Mouse (Mus musculus) neural tube, embryonic 13.5 days (tissue): ENCODE measurements around the gene Dync1i2. TPM values are rescaled to one million over a fixed set of nuclear protein-coding genes. Genes with fewer than 3 reads are reported as not detected.

Source experiments
- ATAC-seq: fragments of 200-750 bp; cut with Nextera tagmentation; 2 replicates; pipeline ENCODE4 v1.8.0; 2017; ENCODE audit warnings: low read depth, mild to moderate bottlenecking, moderate TSS enrichment, moderate library complexity
- H3K27ac ChIP-seq: fragments of 300-500 bp; sonication (generic); replicated peaks from 2 replicates; pipeline ENCODE4 v1.5.1; 2015; ENCODE audit warnings: moderate library complexity, mild to moderate bottlenecking, inconsistent platforms
- H3K27me3 ChIP-seq: fragments of 300-500 bp; sonication (generic); 2 replicates; pipeline ENCODE4 v1.6.1; 2015; ENCODE audit warnings: mild to moderate bottlenecking, inconsistent platforms
- H3K36me3 ChIP-seq: fragments of 300-500 bp; sonication (generic); 2 replicates; pipeline ENCODE4 v1.6.1; 2015; ENCODE audit warnings: mild to moderate bottlenecking, inconsistent platforms
- H3K4me1 ChIP-seq: fragments of 300-500 bp; sonication (generic); replicated peaks from 2 replicates; pipeline ENCODE4 v1.6.1; 2015; ENCODE audit warnings: inconsistent platforms
- H3K4me2 ChIP-seq: fragments of 300-500 bp; sonication (generic); 2 replicates; pipeline ENCODE4 v1.6.1; 2015; ENCODE audit warnings: inconsistent platforms, mild to moderate bottlenecking, moderate library complexity
- H3K4me3 ChIP-seq: fragments of 300-500 bp; sonication (generic); 2 replicates; pipeline ENCODE4 v1.5.1; 2015; ENCODE audit warnings: mild to moderate bottlenecking, inconsistent platforms
- H3K9ac ChIP-seq: fragments of 300-500 bp; sonication (generic); 2 replicates; pipeline ENCODE4 v1.6.1; 2015; ENCODE audit warnings: moderate library complexity, mild to moderate bottlenecking, inconsistent platforms
- H3K9me3 ChIP-seq: fragments of 300-500 bp; sonication (generic); 2 replicates; pipeline ENCODE4 v1.6.1; 2016; ENCODE audit warnings: inconsistent platforms
- WGBS: fragments of 180-500 bp; shearing (Covaris S2); methylation state at CpG from one replicate; pipeline ENCODE4 v1.1.7; 2015; 5-methylcytosine and 5-hydroxymethylcytosine counted together
- polyA plus RNA-seq: library from polyadenylated mRNA; unstranded; fragments of >200 nt; fragmentation: Nextera tagmentation; extraction: Ambion mirVana; gene quantifications from 2 replicates; pipeline ENCODE4 v1.2.1, GENCODE M21; 2015

Gene Dync1i2
- polyA plus RNA-seq, 1 experiment from 2014 or later: 194 TPM

DNA sequence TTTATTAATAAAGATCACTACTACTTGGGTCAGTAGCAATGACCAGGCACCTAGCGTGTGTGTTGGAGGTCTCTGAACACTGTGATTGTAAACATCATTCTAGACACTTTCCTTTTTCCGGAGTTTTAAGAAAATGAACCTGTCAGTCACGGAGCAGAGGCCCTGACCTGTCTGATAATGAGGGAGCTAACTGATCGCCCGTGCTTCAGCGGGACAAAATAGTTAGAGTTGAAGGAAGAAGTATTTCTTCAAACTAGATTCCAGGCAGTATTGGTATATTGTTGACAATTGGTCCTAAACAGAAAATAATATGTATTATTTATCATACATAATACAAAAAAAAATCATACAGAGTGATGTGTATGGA is 837 bp downstream of the Dync1i2 start:
- H3K4me3 ChIP-seq: peak overlapping the region; percentile 90
- 3% methylated on average over 6 of the region's 6 CpGs for WGBS
- H3K27ac ChIP-seq: peak overlapping the region; percentile 91

DNA sequence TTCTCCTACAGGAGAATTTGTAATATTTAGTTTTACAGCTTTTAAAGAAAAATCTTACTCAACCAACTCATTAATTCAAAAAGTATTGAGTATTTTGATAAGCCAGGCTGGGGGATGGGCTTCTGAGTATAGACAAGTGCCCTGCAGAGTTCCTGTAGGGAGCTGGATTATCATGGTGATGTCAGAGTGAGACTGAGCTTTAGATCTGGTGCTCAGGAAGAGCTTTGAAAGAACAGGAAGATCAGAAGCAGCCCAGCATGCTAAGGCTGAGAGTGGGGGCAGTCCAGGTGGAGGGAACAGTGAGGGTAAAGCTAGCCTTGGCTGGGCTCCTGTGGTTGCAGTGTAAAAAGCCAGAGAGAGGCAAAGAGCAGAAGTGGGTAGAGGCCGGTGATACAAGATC is 9.5 kb downstream of the Dync1i2 start:
- Histone ChIP-seq H3K4me1 (peaks cover 6% of the 10 kb centered on the region; the same call in 1 of the 2 replicates), H3K4me3 (no peak overlapping the region), H3K4me2 (no peak overlapping the region), H3K27ac (no peak overlapping the region), H3K27me3 (no peaks in the 10 kb centered on the region), H3K9me3 (no peaks in the 10 kb centered on the region), H3K9ac (no peak overlapping the region), H3K36me3 (peaks cover 72% of the 10 kb centered on the region)
- 70% methylated on average over 1 of the region's 1 CpGs for WGBS
- no peak for ATAC-seq

More for the DNA sequence above, 837 bp downstream of the Dync1i2 start:
- ATAC-seq: no peak
- H3K9ac ChIP-seq: peak overlapping the region; percentile 98
- H3K9me3 ChIP-seq: no peaks in the 10 kb centered on the region
- H3K4me1 ChIP-seq: peaks cover 11% of the 10 kb centered on the region
- H3K36me3 ChIP-seq: peaks cover 24% of the 10 kb centered on the region
- no peaks in the 10 kb centered on the region for H3K27me3 ChIP-seq
- peak overlapping the region; percentile 65 for H3K4me2 ChIP-seq

DNA sequence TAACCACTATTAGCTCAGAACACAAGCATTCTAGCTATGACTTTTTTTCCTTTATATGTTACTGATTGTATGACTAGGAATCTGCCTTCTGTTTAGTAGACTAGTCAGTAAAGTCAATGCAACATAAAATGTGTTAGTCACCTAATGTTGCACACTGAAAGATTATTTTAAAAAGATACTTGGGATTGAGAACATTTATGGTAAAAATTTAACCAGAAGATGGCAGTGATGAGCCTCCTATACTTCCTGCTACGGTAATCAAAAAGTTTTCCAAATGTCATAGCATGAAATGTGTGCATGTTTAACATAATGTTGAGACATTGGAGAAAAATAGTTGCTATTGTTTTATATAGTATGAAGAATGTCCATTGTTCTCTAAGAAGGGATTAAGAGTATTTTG is 15.9 kb downstream of the Dync1i2 start:
- no peak for ATAC-seq
- H3K27ac ChIP-seq: no peak overlapping the region
- peaks cover 6% of the 10 kb centered on the region; the same call in 1 of the 2 replicates for H3K4me1 ChIP-seq
- H3K9ac ChIP-seq: no peak overlapping the region
- H3K27me3 ChIP-seq: no peaks in the 10 kb centered on the region
- peaks cover 36% of the 10 kb centered on the region for H3K36me3 ChIP-seq
- H3K9me3 ChIP-seq: no peaks in the 10 kb centered on the region
- 48% methylated on average over 1 of the region's 1 CpGs for WGBS
- H3K4me2 ChIP-seq: no peak overlapping the region
- no peak overlapping the region for H3K4me3 ChIP-seq

DNA sequence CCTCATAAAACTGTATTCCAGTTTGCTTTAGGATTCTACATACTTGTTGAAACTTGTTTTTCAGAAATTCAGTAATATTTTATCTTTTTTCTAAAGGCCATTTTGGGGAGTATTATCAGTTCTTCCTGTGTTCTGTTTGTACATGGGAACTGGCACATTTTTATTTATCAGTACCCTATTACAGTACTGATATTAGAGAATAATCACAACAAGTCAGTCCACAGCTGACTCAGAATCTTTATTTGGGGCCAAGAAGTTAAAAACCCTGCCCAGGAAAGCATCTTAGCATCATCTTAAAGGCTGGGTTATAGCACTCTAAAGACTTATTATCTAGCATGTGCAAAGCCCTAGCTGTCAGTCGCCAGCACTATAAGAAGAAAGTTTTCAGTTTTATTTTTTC is 18.1 kb downstream of the Dync1i2 start:
- Histone ChIP-seq H3K4me1 (peaks cover 6% of the 10 kb centered on the region; the same call in 1 of the 2 replicates), H3K9ac (no peak overlapping the region), H3K4me2 (no peak overlapping the region), H3K36me3 (peaks cover 17% of the 10 kb centered on the region), H3K27ac (no peak overlapping the region), H3K27me3 (no peaks in the 10 kb centered on the region), H3K9me3 (no peaks in the 10 kb centered on the region), H3K4me3 (no peak overlapping the region)
- WGBS: 98% methylated on average over 1 of the region's 1 CpGs
- no peak for ATAC-seq

DNA sequence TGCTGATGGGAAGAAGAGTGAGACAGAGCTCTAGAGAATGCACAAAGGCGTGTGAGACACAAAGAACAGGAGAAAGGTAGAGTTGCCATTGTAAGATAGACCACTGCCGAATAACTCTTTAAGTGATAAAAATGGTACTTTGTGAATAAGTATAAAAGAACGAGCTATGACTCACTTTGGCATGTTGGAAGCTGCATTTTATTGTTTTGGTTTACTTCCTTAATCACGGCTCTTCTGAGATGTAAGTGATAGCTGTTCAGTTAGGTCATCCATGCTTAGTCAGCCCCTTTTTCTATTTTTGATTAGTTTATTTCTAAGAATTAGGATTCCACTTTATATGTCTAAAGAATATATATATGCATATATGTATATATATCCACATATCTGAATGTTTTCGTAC is 20.4 kb downstream of the Dync1i2 start:
- Histone ChIP-seq H3K4me1 (no peaks in the 10 kb centered on the region), H3K9ac (no peak overlapping the region), H3K27ac (no peak overlapping the region), H3K36me3 (peaks cover 27% of the 10 kb centered on the region), H3K9me3 (no peaks in the 10 kb centered on the region), H3K4me3 (no peak overlapping the region), H3K4me2 (no peak overlapping the region), H3K27me3 (no peaks in the 10 kb centered on the region)
- WGBS: 92% methylated on average over 5 of the region's 5 CpGs
- ATAC-seq: no peak

DNA sequence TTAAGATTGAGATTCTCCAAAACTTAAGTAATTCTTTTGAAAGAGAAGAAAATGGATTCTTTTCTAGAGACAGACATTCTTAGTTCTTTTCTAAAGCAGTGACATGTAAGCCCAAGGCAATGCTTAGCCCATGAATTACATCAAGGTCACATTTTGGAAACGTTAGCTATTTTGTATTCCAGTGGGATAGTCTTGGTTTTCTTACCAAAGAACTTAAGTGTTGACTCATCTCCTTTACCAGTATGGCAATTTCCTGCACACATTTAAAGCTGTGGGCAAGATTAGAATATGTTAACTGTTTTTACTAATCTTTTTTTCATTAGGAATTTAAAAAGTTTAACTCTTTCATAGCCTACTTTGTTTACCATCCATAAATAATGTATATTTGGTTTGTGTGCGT is 21.5 kb downstream of the Dync1i2 start:
- Histone ChIP-seq H3K36me3 (peaks cover 35% of the 10 kb centered on the region), H3K9ac (no peak overlapping the region), H3K4me3 (no peak overlapping the region), H3K27me3 (no peaks in the 10 kb centered on the region), H3K4me2 (no peak overlapping the region), H3K9me3 (no peaks in the 10 kb centered on the region), H3K4me1 (no peaks in the 10 kb centered on the region), H3K27ac (no peak overlapping the region)
- ATAC-seq: no peak
- WGBS: 71% methylated on average over 2 of the region's 2 CpGs

DNA sequence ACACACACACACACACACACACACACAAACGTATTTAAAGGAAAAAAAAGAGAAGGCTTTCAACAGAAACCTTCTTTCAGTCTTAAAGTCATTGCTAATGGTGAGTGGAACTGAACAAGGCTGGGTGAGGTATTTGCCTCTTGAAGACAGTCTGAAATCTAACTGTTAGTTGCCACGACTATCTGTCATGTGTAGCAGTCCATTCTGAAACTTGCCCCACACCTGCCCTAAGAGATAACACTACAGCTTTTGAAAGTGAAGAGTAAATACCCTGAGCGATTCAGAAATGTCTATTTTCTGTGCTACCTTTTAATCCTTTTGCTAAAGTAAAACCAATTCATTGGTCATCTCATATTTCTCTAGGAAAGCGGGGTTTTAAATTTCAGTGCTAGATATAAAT is 23.9 kb downstream of the Dync1i2 start:
- Histone ChIP-seq H3K4me3 (no peak overlapping the region), H3K36me3 (peaks cover 42% of the 10 kb centered on the region), H3K4me1 (no peaks in the 10 kb centered on the region), H3K4me2 (no peak overlapping the region), H3K9ac (no peak overlapping the region), H3K9me3 (no peaks in the 10 kb centered on the region), H3K27ac (no peak overlapping the region), H3K27me3 (no peaks in the 10 kb centered on the region)
- ATAC-seq: no peak
- WGBS: 97% methylated on average over 4 of the region's 4 CpGs

DNA sequence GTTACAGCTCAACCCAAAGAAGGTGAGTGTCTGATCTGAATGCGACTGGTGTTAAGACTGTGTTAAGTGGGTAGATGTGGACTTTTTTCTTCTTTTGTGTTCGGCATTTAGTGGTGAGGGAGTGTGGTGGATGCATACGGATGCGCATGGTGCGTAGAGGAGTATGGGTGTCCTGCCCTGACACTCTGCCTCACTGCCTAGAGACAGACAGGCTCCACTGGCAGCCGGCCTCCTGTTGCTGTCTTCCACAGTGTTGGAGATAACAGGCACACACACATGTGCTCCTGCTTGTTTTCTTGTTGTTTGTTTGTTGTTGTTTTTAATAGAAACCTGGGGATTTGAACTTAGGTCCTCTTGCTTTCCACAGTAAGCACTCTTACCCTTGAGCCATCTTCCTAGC is 24.5 kb downstream of the Dync1i2 start:
- WGBS: 97% methylated on average over 6 of the region's 6 CpGs
- H3K27ac ChIP-seq: no peak overlapping the region
- H3K27me3 ChIP-seq: no peaks in the 10 kb centered on the region
- H3K9ac ChIP-seq: no peak overlapping the region
- H3K9me3 ChIP-seq: no peaks in the 10 kb centered on the region
- H3K4me3 ChIP-seq: no peak overlapping the region
- ATAC-seq: no peak
- H3K4me1 ChIP-seq: no peaks in the 10 kb centered on the region
- H3K36me3 ChIP-seq: peaks cover 42% of the 10 kb centered on the region
- no peak overlapping the region for H3K4me2 ChIP-seq

DNA sequence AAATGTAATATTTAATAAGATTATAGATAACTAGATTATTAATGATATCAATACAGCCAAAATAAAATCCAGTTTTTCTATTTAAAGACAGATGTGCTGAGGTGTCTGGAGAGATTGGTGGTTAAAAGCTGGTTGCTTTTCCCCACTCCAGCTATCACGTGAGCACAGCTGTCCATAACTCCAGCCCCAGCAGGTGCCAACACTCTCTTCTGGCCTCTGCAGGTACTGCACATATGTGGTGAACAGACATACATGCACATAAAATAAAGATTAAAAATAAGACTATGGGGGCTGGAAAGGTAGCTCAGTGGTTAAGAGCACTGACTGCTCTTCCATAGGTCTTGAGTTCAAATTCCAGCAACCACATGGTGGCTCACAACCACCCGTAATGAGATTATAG is 30.0 kb downstream of the Dync1i2 start:
- no peak overlapping the region for H3K4me3 ChIP-seq
- WGBS: 84% methylated on average over 2 of the region's 2 CpGs
- peaks cover 25% of the 10 kb centered on the region for H3K4me1 ChIP-seq
- H3K4me2 ChIP-seq: no peak overlapping the region
- no peak overlapping the region for H3K9ac ChIP-seq
- no peak for ATAC-seq
- no peak overlapping the region for H3K27ac ChIP-seq
- H3K9me3 ChIP-seq: no peaks in the 10 kb centered on the region
- no peaks in the 10 kb centered on the region for H3K27me3 ChIP-seq
- peaks cover 41% of the 10 kb centered on the region for H3K36me3 ChIP-seq

DNA sequence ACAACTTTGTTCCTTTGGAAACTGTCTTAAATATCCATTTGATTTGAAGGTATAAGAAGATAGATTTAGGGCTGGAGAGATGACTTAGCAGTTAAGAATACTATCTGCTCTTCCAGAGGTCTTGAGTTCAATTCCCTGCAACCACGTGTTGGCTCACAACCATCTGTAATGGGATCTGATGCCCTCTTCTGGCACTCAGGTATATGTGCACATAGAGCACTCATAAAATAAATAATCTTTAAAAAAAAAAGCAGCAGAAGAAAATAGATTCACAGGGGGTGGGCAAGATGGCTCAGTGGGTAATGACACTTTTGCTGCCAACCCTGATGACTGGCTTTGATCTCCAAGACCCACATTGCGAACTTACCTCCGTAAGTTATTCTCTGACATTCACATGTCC is 30.7 kb downstream of the Dync1i2 start:
- 87% methylated on average over 3 of the region's 3 CpGs for WGBS
- no peak for ATAC-seq
- H3K27me3 ChIP-seq: no peaks in the 10 kb centered on the region
- no peak overlapping the region for H3K9ac ChIP-seq
- no peak overlapping the region for H3K27ac ChIP-seq
- peaks cover 38% of the 10 kb centered on the region for H3K36me3 ChIP-seq
- no peak overlapping the region for H3K4me2 ChIP-seq
- peaks cover 25% of the 10 kb centered on the region for H3K4me1 ChIP-seq
- H3K4me3 ChIP-seq: no peak overlapping the region
- H3K9me3 ChIP-seq: no peaks in the 10 kb centered on the region

DNA sequence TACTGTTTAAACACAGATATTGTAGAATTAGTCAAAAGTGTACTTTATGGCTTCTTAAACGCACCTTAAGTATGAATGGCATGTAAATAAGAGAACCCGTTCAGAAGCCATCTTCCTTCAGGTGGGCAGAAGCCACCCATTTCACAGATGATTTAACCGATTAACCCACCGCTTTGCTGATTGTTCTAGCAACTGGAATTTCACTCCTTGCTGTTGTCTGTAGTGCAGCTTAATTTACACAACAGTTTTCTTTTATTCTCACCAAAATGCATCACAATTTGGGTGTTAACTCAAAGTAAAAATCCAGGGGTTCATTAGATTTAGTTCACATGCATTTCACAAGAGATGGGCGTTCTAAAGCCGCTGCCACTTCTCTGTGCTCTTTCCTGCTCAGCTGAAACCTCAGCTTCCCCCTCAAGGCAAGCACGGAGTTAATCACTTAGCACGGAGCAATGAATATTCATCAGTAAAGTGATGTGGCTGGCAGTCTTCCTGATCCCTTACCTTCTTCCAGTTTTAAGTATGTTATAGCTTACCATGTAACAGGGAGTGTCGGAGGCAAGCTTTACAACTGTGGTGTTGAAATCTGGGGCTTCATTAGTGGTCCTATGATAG is 31.7 kb downstream of the Dync1i2 start:
- H3K4me1 ChIP-seq: peaks cover 25% of the 10 kb centered on the region
- 46% methylated on average over 9 of the region's 9 CpGs for WGBS
- no peak overlapping the region for H3K4me2 ChIP-seq
- H3K27me3 ChIP-seq: no peaks in the 10 kb centered on the region
- H3K27ac ChIP-seq: no peak overlapping the region
- H3K9me3 ChIP-seq: no peaks in the 10 kb centered on the region
- H3K36me3 ChIP-seq: peaks cover 39% of the 10 kb centered on the region
- no peak overlapping the region for H3K4me3 ChIP-seq
- no peak for ATAC-seq
- no peak overlapping the region for H3K9ac ChIP-seq

DNA sequence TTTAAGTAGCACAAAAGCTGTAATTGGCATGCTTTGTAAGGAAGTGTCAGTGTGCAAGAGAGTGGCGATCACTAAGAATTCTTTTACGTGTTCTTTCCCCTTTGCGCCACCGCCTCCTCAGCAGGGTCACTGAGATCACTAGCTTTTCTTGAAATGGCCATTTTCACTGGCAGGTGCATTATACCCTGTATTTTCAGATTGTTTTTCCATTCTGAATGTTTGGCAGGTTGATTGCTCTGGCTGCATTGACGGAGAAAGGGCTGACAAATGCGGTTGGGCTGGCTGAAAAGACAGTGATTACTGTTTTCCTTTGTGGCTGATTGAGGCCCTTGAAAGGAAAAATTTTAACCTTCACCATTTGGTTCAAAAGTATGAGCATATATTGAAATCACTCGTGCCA is 33.3 kb downstream of the Dync1i2 start:
- peaks cover 35% of the 10 kb centered on the region for H3K36me3 ChIP-seq
- H3K9me3 ChIP-seq: no peaks in the 10 kb centered on the region
- peak overlapping the region; percentile 84 for H3K27ac ChIP-seq
- no peaks in the 10 kb centered on the region for H3K27me3 ChIP-seq
- no peak overlapping the region for H3K9ac ChIP-seq
- peaks cover 25% of the 10 kb centered on the region for H3K4me1 ChIP-seq
- H3K4me2 ChIP-seq: no peak overlapping the region
- ATAC-seq: 0 out of 2 replicates have a peak, but pooled peaks have one; percentile 38
- WGBS: 46% methylated on average over 7 of the region's 7 CpGs
- H3K4me3 ChIP-seq: no peak overlapping the region

DNA sequence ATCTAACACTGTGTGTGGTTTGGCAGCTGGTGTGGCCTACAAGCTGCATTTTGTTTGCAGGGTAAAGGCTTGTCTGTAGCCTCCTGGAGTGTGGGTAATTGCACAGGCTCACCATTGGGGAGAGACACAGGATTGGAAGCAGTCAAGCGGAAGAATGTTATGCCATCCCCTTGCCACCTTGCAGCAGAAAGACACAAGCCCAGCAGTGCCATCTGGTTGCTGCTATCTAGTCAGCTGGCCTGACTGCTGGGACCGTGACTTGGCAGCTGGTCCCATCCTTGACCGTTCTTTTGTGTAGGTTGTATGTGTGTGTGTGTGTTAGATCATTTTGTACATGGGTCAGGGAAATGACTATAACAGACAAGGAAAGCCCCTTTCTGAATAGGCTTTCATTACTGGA is 33.9 kb downstream of the Dync1i2 start:
- peak; percentile 96 for ATAC-seq
- H3K4me1 ChIP-seq: peaks cover 25% of the 10 kb centered on the region
- no peaks in the 10 kb centered on the region for H3K27me3 ChIP-seq
- no peak overlapping the region for H3K9ac ChIP-seq
- no peaks in the 10 kb centered on the region for H3K9me3 ChIP-seq
- WGBS: 30% methylated on average over 3 of the region's 3 CpGs
- peak overlapping the region; percentile 84 for H3K27ac ChIP-seq
- no peak overlapping the region for H3K4me3 ChIP-seq
- H3K36me3 ChIP-seq: peaks cover 37% of the 10 kb centered on the region
- no peak overlapping the region for H3K4me2 ChIP-seq
